Mouse (Mus musculus) layer of hippocampus, postnatal 14 days (tissue): Measurements from ENCODE around the gene Dusp23. TPM values are rescaled to one million over a fixed set of nuclear protein-coding genes. Genes with fewer than 3 reads are reported as not detected.

ENCODE experiments used
- DNase-seq, 2 experiments: peaks; one replicate each; pipeline ENCODE4 v3.0.0; 2021 to 2022; ENCODE audit warnings: low spot score in 2 of 2, mixed read lengths in 1 of 2
- long read RNA-seq, 2 experiments: library from polyadenylated mRNA; stranded (forward); transcript quantifications; one replicate each; pipeline ENCODE4 v2.0.0; 2021
- total RNA-seq, 2 experiments: library from RNA; stranded (reverse); gene quantifications; 2 replicates each; pipeline ENCODE4 v1.2.3; 2021

The Dusp23 gene
- total RNA-seq, result 1 to 10 TPM; 5.2 to 7.0 TPM
- long read RNA-seq, experiment 1, transcript Dusp23-201 (2 exons, 1,410 nt), result major isoform, 6 of 6 reads
- long read RNA-seq, experiment 1, partial matches to known transcripts, result 0 of 6 reads
- long read RNA-seq, experiment 1, other reads (novel, unspliced or antisense), result 0 of 6 reads
- long read RNA-seq, experiment 2, transcript Dusp23-201 (2 exons, 1,410 nt), result major isoform, 7 of 7 reads
- long read RNA-seq, experiment 2, partial matches to known transcripts, result 0 of 7 reads
- long read RNA-seq, experiment 2, other reads (novel, unspliced or antisense), result 0 of 7 reads

DNA sequence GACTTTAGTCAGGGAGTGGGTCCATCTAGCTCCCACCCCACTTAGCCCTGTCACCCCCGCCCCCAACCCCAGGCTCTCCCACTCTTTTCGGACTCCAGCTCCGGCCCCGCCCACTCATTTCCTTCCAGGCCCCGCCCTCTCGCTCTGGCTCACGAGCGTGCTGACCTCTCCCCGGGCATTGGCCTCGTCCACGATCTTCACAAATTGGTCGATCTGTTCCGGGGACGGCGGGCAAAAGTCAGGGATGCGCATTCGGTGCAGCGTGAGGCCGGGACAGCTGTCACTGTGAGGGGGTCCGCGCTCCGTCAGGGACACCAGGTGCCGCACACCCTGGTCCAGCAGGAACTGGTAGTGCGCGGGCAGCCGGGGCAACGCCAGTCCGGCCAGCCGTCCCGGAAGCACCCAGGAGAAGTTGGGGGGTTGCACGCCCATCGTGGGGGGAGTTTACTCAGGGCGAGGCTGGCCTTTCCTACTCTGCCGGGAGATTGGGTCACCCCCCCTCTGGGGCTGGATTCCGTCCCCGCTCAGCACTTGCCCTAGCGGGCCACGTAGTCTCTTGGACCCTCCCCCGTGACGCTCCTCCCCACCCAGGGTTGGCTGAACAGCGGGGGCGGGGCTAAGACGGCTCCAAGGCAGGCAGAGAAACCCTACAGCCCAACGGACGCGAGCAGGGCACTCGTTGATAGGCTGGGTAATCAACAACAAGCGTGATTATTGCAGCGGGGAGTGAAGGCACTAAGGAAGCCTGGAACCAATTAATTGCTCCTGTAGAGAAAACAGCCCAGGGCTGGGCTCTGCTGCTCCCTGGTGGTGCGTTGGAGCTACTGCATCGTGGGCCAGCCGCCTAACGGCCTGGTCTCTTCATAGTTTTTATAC is at the start of gene Dusp23:
Dusp23 (minus strand) TSS at position 512 of the 876 bp plus-strand sequence.
- DNase-seq, result peak; percentile 90 to 95

DNA sequence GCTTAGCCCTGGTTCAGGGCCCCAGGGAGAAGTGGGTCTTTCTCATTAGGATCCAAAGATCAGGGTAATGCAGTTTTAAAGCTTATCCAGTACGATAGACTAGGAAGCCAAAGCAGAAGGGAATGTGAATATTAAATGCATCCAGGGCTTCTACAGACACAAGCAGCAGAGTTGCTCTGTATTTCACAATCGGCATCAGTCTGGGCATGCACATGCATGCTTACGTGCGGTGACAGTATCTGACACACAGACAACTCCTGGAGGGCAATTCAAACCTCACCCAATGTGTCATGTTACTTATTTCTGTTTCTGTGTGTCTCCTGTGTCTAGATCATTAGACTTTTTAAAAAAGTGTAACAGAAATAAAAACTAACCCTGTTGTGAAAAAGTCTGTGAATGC is 48.0 kb upstream of the Dusp23 start:
- no peak for DNase-seq

DNA sequence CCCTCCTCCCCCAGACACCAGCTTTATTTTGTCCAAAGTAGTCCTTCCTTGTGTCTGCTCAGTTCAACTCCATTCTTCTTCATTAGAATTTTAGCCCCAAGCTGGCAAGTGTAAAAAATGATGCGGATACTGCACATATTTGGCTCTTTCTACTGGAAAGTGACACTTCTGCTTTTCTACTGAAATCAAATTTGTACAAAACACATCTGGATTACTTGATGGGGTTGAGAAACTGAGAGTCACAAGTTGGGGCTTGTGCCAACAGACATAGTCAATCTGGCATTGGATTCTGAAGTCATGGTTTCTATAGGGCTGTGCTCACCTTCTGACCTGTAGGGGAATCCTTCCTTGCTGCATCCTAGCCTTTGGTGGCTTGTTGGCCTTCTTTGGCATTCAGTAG is 38.0 kb upstream of the Dusp23 start:
- no peak for DNase-seq

DNA sequence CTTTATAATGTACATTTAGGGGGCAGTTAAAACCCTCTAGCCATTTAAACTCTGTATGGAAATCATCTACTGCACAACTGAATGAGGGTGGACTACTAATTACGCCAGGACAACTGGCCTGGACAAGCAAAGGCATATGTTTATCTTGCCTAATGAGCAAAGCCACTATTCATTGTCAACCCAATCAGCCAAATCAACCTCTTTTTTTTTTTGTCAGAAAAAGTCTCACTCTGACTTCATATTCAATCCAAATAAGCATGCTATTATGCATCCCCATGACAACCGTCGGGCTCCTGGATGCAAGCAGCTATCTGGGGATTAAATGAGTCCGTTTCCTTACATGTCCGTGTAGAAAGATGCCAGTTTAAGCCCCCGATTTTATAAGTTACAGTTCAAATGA is 34.8 kb upstream of the Dusp23 start:
- DNase-seq, result peak in 1 of 2 experiments; percentile 24

DNA sequence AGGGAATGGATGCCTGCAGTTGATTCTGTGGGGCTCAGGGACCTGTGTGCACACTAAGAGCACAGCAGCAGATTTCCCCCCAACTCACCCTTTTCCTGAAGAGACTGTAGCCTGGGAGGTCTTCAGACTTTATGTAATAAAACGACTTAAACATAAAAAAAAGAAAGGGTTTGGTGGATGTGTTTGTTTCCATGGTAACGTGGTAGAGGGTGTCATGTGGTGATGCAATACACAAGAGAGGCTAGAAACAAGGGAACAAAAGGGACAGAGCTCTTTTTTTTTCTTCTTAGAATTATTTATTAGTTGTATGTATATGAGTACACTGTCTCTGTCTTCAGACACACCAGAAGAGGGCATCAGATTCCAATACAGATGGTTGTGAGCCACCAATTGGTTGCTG is 32.7 kb upstream of the Dusp23 start:
- DNase-seq, result no peak

DNA sequence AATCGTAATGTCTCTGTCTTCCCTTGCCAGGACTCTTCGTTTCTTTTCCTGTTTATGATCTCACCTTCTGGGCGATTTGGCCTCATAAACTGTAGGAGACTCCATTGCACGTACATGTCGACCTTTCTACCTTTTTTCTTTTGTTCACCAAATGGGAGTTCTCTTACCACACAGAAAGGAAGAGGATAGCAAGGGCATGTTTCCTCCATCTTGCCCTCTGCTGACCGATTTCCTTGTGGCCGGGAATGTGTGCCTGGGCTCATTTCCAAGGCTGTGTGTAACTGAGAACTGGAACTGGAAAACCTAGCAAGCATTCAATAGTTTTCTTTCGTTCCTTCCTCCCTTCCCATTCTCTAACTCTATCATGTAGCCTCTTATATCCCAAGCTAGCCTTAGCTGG is 26.9 kb upstream of the Dusp23 start:
- no peak for DNase-seq

DNA sequence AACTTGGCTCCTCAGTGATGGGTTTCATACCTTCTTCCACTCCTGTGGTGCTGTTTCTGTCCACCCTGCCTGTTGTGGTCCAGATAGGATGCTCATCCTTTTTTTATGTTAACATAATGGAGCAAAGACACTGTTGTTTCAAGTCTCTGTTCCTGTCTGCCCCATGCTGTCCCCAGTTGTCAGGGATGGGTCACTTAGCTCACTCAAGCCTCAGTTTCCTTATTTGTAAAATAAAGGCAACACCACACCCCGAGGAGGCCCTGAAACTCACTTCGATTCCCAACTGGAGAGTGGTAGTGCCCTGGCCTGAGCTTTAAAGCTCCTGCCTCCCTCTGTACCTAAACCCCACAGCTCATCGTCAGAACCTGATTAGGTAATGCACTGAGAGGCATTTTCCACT is 24.5 kb upstream of the Dusp23 start:
- no peak for DNase-seq

DNA sequence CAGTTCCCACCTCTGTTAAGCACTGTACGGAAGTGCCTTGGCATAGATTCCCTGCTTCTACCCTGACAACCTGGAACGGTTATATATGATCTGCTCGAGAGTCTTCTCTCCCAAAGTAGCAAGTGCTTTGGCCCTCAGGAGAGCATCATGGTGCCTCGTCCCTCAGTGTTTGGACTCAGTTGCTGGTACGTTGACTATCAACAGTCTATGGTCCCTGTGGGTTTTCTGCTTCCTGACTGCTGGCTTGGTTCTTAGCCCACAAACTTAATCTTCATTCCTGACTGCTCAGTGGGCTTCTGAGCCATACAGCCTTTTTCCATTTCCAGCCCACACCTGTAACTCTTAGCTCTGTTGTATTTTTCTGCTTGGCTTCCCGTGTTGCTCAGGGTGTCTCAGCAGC is 21.1 kb upstream of the Dusp23 start:
- DNase-seq, result no peak

DNA sequence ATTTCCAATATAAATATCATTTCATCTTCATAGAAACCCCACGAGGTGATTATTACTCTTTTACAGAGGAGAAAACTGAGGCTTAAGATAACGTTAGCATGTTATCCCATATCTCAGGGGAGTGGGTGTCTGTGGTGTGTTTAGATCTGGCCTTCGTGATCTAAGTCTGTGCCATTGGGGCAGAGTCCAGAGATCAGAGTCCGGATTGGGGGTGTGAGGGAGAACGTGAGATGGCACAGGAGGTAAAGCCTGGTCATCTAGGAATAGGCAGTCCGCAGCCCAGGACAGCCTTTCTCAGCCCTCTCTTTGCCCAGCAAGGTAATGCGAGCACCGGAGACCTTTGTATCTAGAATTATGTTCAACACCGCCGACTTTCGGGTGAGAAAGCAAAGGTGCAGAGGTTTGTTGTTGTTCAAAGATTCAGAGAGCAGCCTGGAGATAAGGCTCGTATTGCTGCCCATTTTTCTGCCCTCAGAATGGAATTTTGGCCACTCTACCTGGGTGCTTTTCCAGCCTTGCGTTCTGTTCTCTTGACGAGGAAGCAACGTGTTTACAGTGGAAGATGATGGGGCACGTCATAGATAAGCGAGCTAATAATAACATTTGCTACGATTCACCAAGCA is 19.4 kb upstream of the Dusp23 start:
- DNase-seq, result no peak

DNA sequence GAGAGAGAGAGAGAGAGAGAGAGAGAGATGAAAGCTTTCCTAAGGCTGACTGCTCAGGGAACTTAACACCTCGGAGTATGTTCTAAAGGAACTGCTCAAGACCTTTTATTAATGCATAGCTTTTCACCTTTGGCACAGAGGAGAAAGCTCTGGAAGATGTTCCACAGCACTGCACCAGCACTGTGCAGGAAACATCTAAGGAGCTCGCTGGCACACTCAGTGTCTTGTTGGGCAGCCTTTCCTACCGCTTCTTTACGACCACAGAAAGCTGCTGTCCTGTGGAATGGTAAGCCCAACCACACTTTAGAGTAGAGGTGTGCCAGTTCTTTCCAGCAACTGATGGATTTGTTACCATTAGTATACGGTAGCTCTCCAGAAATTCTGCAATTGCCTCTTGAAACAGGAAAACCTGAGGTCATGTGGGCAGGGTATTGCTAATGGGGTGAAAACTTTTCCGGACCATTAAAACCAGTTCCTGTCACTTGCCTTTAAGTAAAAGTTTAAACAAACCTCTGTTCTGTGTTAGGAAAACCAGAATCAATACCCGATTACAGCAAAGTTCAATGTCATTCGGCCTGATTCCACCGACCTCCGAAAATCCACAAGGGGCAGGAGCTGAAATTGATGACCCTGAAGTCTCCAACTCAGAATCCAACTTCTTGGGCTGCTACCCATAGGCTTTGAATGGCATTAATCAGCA is 18.7 kb upstream of the Dusp23 start:
- no peak for DNase-seq

DNA sequence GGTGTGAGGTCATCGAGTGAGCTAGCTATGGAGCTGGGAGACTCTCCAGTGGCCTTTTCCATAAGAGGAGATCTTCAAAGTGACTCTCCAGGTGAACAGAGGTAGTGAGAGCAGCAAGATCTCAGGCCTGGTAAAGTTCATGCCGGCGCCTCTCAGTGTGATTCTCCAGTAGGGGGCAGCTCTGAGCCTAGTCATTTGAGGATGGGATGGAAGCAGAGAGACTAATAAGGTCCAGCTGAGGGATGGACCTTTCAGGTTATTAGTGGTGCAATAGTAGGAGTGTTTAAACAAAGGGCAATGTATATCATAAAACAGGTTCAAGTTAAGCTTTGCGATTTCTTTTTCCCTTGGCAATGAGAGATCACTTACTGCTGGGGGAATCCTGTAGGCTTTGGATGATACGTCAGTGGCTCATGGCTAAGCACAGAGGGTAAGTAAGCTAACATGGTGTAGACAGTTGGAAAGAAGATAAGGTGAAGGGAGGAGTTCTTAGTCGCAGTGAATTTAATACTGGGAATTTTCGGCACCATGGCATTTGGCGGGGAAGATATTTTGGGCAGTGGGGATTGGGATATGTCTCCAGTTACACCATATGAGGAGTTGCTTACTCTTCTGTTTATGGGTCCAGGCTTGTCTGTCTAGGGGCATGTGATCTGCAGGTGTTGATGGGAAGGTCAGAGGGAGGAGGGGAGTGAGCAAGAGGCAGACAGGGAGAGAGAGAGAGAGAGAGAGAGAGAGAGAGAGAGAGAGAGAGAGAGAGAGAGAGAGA is 17.9 kb upstream of the Dusp23 start:
- DNase-seq, result no peak

DNA sequence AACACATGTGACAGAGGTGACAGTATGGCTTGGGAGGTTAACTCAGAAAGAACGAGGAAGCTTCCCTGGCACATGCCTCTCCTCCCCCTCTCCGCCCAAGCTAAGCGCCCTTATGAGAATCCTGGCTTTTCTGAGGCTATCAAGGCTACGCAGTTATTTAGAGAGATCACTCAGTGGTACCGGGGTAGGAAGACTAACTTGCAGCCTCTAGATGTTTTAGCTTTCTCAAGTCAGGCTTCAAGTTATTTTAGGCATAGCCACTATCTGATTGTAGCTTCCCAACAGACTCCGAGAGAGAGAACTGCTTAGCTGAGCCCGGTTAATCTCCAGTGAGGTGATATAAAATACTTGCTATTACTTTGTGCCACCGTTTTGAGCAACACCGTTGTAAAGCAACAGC is 16.6 kb upstream of the Dusp23 start:
- DNase-seq, result no peak

DNA sequence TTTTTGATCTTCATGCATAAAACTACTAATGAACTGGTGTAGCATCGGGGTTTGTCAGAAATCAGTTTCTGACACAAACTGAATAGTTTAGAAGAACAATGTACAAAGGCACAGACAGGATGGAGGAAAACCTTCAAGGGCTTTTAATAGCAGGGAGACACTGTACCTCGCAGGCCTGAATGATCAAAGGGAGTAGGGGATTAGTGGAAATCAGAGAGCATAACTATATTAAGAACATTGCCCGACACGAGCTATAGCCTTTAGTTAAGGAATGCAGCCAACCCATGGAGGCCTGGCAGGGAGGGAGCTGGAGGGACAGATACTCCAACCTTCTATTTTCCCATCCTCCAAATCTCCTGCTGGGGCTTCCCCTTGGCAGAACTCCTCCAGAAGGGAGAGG is 14.5 kb upstream of the Dusp23 start:
- no peak for DNase-seq

DNA sequence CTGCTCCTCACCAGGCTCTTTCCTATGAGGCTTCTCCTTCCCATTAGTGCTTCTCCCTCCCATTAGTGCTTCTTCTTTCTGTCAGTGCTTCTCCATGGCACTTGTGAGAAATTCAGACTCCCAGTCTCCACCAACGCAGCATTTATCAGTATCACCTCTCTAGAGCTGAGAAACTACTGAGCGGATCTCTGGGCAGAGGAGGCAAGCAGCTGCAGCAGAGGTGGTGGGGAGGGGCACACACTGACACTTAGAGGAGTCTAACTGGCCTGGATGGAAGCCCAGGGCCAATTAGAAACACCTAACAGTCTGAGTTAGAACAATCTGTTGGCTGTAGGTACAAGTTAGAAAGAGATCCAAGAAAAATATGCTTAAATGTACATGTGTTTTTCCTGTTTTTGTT is 6.0 kb upstream of the Dusp23 start:
- no peak for DNase-seq

DNA sequence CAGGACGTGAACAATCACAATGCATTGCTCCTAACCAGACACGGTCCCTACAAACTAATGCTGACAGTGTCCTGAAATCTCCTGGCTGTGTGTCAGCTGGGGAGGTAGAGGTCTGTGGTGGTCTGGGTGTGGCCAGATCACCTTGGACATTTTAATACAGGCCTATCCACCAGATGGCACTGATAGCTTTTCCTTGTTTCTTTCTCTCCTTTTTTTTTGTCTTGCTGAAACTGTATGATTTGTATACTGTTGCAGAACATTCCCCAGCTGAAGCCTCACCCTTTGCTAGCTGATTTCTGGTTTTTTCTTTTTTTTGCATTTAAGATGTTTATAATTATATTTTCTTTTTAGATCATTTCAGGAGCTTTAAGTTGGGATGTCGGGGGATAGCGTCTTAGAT is 5.0 kb upstream of the Dusp23 start:
- no peak for DNase-seq

DNA sequence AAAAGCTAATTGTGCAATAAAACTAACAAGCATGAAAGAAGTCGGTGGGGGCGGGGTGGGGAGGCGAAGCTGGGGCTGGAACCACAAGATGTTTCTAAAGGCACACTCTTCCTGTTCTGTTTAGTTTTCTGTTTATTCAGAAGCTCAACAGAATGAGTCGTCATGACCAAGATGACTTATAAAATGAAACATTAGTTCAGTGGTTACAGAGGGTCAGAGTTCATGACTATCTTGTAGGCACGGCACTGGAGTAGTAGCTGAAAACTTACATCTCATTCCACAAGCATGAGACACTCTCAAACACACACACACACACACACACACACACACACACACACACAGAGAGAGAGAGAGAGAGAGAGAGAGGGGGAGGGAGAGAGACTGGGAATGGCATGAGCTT is 3.5 kb upstream of the Dusp23 start:
- no peak for DNase-seq

DNA sequence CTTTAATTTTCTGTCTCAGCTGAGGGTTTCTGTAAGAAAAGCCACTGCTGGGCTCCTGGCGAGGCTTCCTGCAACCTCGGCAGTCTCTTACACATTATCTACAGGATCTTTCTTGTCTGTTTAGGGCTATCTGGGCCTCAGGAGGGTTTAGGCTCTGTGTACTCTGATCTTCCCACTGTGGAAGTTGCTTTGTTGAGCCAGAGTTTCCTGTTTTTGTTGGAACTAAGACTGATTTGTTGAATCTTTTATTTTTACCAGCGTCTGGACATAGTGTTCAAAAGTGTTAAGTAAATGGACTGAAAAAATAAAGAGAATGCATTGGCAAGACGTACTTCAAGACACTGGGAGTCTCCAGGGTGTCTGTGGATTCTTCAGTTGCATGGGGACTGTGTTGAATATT is 2.5 kb upstream of the Dusp23 start:
- DNase-seq, result no peak

DNA sequence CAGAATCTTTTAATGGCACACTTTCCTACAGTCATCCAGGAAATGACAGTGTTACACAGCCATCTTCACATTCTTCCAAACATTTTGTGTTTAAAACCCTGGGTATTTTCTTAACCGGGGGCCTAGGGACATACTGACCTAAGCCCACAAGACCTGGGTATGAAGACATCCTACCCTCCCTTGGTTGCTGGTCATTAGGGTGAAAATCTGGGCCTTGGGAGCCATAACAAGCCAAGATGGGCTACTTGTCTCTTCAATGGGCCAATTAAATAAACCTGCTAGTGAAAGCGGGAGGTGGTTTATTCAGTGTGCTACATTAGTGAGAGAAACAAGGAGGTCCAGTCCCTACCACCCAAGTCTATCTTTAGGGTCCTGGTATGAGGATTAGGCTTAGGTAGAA is 1.4 kb upstream of the Dusp23 start:
- no peak for DNase-seq

DNA sequence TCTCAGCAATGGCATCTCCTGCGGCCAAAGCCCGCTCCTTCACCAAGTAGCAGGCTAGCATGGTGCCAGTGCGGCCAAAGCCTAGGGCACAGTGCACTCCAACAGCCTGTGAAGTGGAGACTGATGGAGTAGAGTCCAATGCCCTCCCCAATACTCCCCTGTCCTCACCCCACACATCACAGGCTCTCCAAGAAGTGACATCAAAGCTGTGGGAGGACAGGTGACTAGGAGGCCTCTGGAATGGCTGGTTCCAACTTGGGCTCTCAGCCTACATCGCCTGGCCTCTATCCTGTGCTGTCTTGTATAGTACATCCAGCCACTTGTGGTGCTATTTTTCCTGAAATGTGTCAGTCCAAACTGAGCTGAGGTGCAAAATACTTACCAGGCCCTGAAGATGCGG is 1.0 kb downstream of the Dusp23 start:
- no peak for DNase-seq

DNA sequence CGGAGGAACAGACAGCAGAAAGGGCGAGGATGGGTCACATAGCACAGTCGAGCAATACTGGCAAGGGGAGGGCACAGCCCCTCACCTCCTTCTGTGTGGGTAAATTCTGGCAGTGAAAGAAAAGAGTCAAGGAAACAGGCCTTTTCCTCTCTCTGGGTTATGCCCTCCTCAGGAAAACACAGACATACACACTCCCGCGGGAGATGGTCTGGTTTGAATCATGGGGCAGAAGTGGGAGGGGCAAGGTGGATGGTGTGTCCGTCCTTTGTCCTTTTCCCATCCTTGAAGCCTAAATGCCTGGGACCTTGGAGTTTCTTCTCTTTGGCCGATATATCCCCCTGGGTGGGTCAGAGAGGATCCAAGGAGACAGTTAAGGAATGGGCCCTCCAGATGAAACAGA is 2.9 kb downstream of the Dusp23 start:
- no peak for DNase-seq

DNA sequence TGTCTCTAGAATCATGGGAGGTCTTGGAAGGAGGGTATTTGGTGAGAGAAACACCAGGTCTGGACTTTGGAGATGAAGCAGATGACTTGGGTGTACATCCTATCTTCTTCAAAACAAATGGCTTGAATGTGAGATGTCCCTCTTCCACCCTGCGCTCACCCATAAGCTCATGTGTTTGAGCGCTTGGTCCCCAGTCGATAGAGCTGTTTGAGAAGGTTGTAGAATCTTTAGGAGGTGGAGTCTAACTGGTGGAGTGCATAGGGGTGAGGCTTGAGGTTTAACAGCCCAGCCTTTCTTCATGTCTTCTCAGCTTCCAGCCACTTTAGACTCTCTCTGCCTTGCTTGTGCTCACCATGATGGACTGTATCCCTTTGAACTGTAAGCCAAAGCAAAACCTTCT is 6.5 kb downstream of the Dusp23 start:
- no peak for DNase-seq
